Mouse (Mus musculus) heart, embryonic 10.5 days (tissue): ENCODE data around the gene Ssr3. TPM values are rescaled to one million over a fixed set of nuclear protein-coding genes. Genes with fewer than 3 reads are reported as not detected.
"Not testable (repeated sequence)": the region's sequence is repeated elsewhere in the genome, so short reads cannot be mapped to it uniquely, and the experiment has no call there.

ENCODE experiments used
- DNase-seq: peaks from one replicate; pipeline ENCODE4 v3.0.0-alpha.2; 2017; ENCODE audit warnings: low spot score
- H3K27ac ChIP-seq: fragments of 300-500 bp; sonication (generic); 2 replicates; pipeline ENCODE4 v1.5.1; 2016; ENCODE audit warnings: mild to moderate bottlenecking
- H3K27me3 ChIP-seq: fragments of 300-500 bp; sonication (generic); 2 replicates; pipeline ENCODE4 v1.6.1; 2016; ENCODE audit warnings: mild to moderate bottlenecking; ENCODE audit not compliant: poor library complexity, insufficient read depth, severe bottlenecking
- H3K36me3 ChIP-seq: fragments of 300-500 bp; sonication (generic); 2 replicates; pipeline ENCODE4 v1.6.1; 2016; ENCODE audit warnings: mild to moderate bottlenecking, moderate library complexity
- H3K4me1 ChIP-seq: fragments of 300-500 bp; sonication (generic); 2 replicates; pipeline ENCODE4 v1.6.1; 2016; ENCODE audit warnings: mild to moderate bottlenecking
- H3K4me3 ChIP-seq: fragments of 300-500 bp; sonication (generic); 2 replicates; pipeline ENCODE4 v1.5.1; 2016; ENCODE audit warnings: mild to moderate bottlenecking, moderate library complexity
- H3K9me3 ChIP-seq: fragments of 300-500 bp; sonication (generic); 2 replicates; pipeline ENCODE4 v1.6.1; 2016; ENCODE audit warnings: mild to moderate bottlenecking, moderate library complexity
- WGBS: fragments of 180-500 bp; shearing (Covaris S2); methylation state at CpG from one replicate; pipeline ENCODE4 v1.1.7; 2016; 5-methylcytosine and 5-hydroxymethylcytosine counted together
- polyA plus RNA-seq: library from polyadenylated mRNA; unstranded; fragments of >200 nt; fragmentation: Nextera tagmentation; extraction: Ambion mirVana; gene quantifications from 2 replicates; pipeline ENCODE4 v1.2.1, GENCODE M21; 2016

Ssr3 gene
- polyA plus RNA-seq, 1 experiment from 2014 or later = 263 TPM

DNA sequence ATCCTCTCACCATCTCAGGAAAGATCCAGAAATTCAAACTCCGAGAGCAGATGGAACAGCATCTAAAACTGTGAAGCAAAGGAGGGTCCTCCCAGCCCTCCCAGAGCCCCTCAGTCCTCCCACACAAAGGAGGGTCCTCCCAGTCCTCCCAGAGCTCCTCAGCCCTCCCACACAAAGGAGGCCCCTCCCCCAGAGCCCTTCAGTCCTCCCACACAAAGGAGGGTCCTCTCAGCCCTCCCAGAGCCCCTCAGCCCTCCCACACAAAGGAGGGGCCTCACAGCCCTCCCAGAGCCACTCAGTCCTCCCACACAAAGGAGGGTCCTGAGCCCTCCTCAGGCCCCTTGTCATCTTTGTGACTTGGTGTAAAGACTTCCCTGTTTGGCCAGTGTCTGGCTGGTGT, 2.7 kb upstream of the Ssr3 start:
- not testable (repeated sequence) for H3K4me1 ChIP-seq, DNase-seq, H3K27me3 ChIP-seq, H3K36me3 ChIP-seq, H3K4me3 ChIP-seq, H3K27ac ChIP-seq, H3K9me3 ChIP-seq
- WGBS = 82% methylated on average over 1 of the region's 1 CpGs

DNA sequence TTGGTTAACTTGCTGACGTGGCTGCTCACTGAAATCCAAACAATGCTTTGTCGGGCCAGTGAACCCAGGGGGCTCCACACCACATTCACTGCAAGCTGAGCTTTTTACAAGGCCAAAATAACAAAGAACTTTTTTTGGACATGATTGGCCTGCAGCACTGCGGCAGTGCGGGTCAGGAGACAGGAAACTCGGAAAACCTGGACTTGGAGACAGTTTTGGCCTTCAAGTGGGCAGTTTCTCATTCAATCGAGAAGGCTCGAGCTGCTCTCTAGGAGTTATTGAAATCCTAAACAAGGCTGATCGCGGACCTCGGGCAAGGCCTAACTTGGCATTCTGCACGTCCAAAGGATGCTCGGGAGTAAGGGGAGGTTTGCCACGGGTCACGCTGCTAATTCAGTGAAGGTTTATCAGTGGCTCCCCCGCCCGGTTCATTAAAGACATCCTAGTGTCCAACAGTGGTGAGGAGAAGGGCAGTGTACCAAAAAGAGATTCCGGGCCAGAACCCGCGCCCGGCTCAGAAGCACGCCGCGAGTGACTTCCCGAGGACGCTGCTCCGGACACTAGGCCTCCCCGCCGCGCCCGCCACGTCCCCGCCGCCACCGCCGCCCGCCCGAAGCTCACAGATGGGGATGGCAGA, 521 bp downstream of the Ssr3 start:
- Histone ChIP-seq H3K27ac (peak overlapping the region; percentile 95), H3K4me1 (peaks cover 3% of the 10 kb centered on the region; the same call in 1 of the 2 replicates), H3K4me3 (peak overlapping the region; percentile 86), H3K36me3 (peaks cover 37% of the 10 kb centered on the region), H3K9me3 (no peaks in the 10 kb centered on the region), H3K27me3 (no peaks in the 10 kb centered on the region)
- no peak for DNase-seq
- under 1% methylated on average over 37 of the region's 37 CpGs for WGBS

DNA sequence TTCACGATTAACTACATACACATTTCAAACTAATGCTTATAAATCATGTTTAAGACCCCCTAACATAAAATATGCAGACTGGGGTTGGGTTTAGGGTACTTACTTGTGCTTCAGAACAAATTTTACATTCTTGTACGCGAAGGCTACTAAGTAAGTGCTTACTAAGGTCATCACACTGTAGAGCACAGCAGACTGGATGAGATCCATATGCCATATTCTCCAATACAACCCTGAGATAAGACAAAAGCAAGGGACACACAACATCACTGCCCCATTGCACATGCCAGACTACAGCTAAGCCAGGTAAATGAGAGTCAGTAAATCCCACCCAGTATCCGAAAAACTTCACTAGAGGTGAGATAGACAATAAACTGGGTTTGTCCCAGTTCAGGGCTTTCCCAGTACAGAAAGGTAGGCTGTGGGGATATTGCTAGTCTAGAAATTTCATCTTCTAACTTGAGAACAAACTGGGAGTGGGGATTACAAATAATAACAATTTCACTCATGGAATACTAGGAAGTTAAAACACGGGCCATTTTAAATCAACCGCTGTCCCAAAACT, 1.1 kb downstream of the Ssr3 start:
- Histone ChIP-seq H3K4me3 (peak overlapping the region; percentile 86), H3K27ac (peak overlapping the region; percentile 95), H3K36me3 (peaks cover 43% of the 10 kb centered on the region), H3K27me3 (no peaks in the 10 kb centered on the region), H3K9me3 (no peaks in the 10 kb centered on the region), H3K4me1 (peaks cover 3% of the 10 kb centered on the region; the same call in 1 of the 2 replicates)
- WGBS = 40% methylated on average over 6 of the region's 6 CpGs
- no peak for DNase-seq

DNA sequence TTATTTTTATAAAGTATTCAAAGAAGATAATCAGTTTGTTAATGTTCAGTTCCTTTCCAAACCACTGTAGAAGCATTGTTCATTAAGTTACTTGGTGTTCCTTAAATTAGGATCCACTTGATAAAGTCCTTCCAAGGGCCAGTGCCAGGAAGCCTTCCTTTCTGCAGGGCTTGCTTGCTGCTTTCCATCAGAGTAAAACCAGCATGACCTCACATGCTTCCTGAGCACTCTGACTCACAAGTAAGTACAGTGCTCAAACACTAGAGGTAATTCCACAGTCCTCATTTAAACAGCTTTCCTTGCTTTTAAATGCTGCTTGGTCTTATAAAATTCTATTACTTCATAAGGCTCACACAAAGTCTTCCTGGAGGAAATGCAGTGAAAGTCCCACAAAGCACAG, 6.7 kb downstream of the Ssr3 start:
- Histone ChIP-seq H3K36me3 (peaks cover 97% of the 10 kb centered on the region), H3K27ac (no peak overlapping the region), H3K9me3 (no peaks in the 10 kb centered on the region), H3K4me3 (no peak overlapping the region), H3K27me3 (no peaks in the 10 kb centered on the region), H3K4me1 (no peaks in the 10 kb centered on the region)
- DNase-seq = no peak

DNA sequence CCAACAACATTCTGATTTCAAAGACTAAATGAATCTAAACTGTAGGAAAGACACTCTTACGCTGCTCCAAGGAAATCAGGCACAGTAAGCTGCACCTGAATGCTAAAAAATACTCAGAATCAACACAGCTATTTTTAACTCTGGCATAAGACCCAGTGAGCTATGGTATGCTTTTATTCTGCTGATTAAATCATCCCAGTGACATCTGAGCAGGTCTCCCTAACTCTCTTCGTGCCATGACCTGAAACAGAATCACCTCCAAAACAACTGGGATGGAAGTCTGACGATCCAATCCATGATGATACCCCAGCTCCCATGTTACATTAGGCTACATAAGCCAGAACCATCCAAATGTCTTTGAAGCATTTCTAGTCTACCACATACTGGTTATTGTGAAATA, 8.0 kb downstream of the Ssr3 start:
- peaks cover 96% of the 10 kb centered on the region for H3K36me3 ChIP-seq
- no peak for DNase-seq
- H3K4me1 ChIP-seq = no peaks in the 10 kb centered on the region
- no peak overlapping the region for H3K4me3 ChIP-seq
- H3K27ac ChIP-seq = no peak overlapping the region
- WGBS = 85% methylated on average over 3 of the region's 3 CpGs
- no peaks in the 10 kb centered on the region for H3K27me3 ChIP-seq
- no peaks in the 10 kb centered on the region for H3K9me3 ChIP-seq

DNA sequence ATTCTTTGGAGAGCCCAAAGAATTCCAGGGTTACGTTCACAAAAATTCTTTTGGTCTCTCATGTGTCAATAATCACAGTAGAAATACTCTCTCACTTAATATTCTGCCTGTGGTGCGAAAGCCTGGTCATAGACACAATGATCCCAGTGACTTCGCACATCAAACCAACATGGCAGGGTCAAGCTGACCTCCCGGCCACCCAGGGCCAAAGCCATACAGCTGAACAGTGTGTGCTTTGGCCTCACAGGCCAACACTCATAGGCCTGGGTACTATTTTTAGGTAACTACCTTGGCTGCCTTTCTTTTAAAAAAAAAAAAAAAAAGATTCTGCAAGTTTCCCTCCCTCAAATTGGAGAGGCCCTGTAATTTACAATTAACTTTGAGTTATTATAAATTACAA, 11.3 kb downstream of the Ssr3 start:
- no peak overlapping the region for H3K4me3 ChIP-seq
- DNase-seq = no peak
- H3K27ac ChIP-seq = no peak overlapping the region
- peaks cover 75% of the 10 kb centered on the region for H3K36me3 ChIP-seq
- 79% methylated on average over 4 of the region's 4 CpGs for WGBS
- H3K27me3 ChIP-seq = no peaks in the 10 kb centered on the region
- H3K4me1 ChIP-seq = no peaks in the 10 kb centered on the region
- H3K9me3 ChIP-seq = no peaks in the 10 kb centered on the region

DNA sequence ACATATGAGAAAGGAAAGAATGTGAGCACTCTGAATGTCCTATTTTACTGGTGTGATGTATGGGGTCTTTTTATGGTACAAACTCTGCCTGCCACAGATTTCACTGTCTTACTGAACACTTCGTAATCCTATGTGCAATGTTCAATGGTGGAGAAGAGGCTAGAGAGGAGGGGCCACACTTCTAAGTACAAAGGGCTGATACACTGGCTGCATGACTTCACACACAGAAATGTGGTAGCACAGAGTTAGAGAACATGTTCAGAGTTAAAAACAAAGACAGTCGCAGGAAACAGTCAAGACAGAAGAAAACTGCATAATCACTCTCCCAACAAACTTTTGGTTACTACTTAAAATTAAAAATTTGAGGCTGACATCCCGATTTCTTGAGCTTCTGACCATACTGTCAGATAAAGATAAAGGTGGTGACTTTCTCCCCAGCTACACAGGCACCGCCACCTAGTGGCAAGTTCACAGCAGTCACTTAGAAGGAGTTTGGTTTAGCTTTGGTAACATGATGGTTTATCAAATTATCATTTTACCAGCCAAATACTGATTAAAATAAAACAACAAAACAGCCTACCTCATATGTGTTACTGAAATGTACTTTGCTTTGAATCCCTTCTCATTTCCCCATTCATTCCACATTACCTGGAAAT, 12.4 kb downstream of the Ssr3 start:
- H3K27ac ChIP-seq = no peak overlapping the region
- no peak for DNase-seq
- no peaks in the 10 kb centered on the region for H3K9me3 ChIP-seq
- 71% methylated on average over 4 of the region's 4 CpGs for WGBS
- H3K4me3 ChIP-seq = no peak overlapping the region
- H3K27me3 ChIP-seq = no peaks in the 10 kb centered on the region
- H3K4me1 ChIP-seq = peaks cover 1% of the 10 kb centered on the region; the same call in 1 of the 2 replicates
- peaks cover 64% of the 10 kb centered on the region for H3K36me3 ChIP-seq

DNA sequence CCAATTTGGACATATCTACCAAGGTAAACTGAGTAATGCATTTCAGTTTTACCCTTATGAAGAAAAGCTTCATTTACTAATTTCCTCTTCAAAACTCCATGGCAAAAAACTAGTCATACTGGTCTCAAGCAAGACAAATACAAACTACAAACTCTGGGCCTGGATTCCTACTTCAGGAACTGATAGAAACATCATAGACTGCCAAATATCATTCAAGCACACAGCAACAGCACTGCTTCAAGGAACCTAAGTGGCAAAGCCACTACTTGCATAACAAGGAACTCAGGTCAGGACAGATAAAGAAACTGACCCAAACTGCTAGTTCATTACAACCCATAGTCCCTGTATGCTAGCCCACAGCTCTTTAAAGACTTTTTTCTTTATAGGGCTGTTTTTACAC, 13.7 kb downstream of the Ssr3 start:
- Histone ChIP-seq H3K4me1 (peaks cover 13% of the 10 kb centered on the region), H3K27me3 (no peaks in the 10 kb centered on the region), H3K36me3 (peaks cover 51% of the 10 kb centered on the region), H3K27ac (no peak overlapping the region), H3K4me3 (no peak overlapping the region), H3K9me3 (no peaks in the 10 kb centered on the region)
- DNase-seq = no peak

DNA sequence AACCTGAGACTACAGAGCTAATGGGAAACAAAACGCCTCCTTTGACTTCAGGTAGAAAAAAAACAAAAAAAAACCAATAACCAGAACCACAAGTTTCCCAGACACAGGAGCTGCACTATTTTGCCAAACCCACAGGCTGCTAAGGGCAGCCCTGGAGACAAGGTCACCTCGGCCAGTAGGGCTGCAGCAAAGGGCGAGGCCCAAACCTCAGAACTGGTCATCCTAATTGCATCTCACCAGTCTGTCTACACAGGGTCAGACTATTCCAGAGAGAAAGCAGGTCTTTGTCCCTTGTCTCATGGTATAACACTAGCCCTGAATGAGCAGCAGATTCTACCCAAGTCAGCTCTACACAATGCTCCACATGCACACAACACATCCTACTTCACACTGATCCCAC, 17.7 kb downstream of the Ssr3 start:
- Histone ChIP-seq H3K36me3 (peaks cover 43% of the 10 kb centered on the region), H3K27ac (peak overlapping the region; percentile 59; the same call in 1 of the 2 replicates)

DNA sequence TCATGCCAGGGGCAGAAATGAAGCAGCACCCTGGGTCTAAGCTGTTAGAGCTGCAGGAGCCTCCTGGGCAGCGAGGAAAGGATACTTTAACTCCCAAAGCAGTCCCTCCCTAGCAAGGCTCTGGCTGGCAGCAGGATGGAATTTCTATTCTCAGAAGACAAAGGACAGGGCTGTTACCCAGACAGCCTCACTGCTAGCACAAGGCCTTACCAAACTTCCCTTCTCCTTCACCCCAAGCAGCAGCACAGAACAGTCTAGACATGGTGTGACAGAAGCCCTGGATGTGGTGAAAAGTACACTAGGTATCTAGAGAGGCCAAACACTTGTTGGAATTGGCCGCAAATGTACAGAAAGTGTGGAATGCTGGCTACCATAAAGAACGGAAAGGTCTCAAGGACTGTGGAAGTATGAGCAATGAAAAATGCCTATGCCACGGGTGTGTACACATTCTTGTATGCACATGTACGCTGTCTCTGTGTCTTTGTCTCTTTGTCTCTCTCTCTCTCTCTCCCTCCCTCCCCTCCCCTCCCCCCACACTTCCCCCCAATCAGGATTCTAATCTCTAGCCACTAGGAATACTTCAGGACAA, 18.7 kb downstream of the Ssr3 start:
- Histone ChIP-seq H3K4me1 (peaks cover 19% of the 10 kb centered on the region), H3K27ac (peak overlapping the region; percentile 56; the same call in 1 of the 2 replicates), H3K36me3 (peaks cover 37% of the 10 kb centered on the region; the same call in 1 of the 2 replicates), H3K4me3 (no peak overlapping the region), H3K27me3 (no peaks in the 10 kb centered on the region), H3K9me3 (no peaks in the 10 kb centered on the region)
- WGBS = 58% methylated on average over 5 of the region's 5 CpGs
- no peak for DNase-seq

More for the DNA sequence above, 17.7 kb downstream of the Ssr3 start:
- no peak for DNase-seq
- 76% methylated on average over 3 of the region's 3 CpGs for WGBS
- no peaks in the 10 kb centered on the region for H3K27me3 ChIP-seq
- H3K4me3 ChIP-seq = no peak overlapping the region
- H3K4me1 ChIP-seq = peaks cover 19% of the 10 kb centered on the region
- H3K9me3 ChIP-seq = no peaks in the 10 kb centered on the region

DNA sequence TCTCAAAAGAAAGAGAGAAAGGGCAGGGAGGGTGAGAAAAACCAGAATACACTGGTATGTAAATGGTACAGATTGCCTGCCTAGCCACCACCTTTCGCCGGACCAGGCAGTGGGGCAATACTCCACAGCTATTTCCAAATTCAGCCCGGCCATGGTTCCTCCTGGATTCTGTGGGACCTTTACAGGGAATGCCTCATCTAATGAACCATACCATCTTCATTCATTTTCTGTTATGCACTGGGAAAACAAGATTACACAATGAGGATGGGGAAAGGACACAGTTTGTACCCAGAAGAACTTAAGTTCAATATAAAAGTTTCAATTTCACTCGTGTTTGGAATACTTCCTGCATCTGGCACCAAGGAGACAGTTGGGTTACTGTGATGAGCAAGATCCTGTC, 19.9 kb downstream of the Ssr3 start:
- H3K4me1 ChIP-seq = peaks cover 22% of the 10 kb centered on the region
- no peaks in the 10 kb centered on the region for H3K27me3 ChIP-seq
- no peaks in the 10 kb centered on the region for H3K9me3 ChIP-seq
- H3K36me3 ChIP-seq = peaks cover 36% of the 10 kb centered on the region; the same call in 1 of the 2 replicates
- DNase-seq = no peak
- no peak overlapping the region for H3K4me3 ChIP-seq
- H3K27ac ChIP-seq = no peak overlapping the region
- 84% methylated on average over 4 of the region's 4 CpGs for WGBS

DNA sequence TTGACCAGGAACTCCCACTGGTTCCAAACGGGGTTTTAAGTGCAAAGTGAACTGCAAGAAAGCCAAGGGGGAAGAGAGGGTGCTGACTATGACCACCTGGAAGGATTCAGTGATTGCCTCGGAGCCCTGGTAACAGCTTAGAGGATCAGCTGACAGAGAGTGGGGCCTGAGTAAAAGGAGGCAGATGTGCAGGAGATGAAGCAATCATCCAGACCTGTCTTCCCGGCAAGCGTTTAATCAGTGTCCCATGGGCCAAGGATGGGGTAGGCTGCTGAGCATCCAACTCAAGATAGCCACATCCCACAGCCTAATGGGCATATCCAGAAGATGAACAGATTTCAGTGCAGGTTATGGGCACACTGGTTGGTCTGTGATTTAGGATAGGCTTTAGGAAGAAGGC, 24.5 kb downstream of the Ssr3 start:
- H3K27ac ChIP-seq = no peak overlapping the region
- H3K4me3 ChIP-seq = no peak overlapping the region
- 59% methylated on average over 4 of the region's 4 CpGs for WGBS
- H3K4me1 ChIP-seq = 0 out of 2 replicates have a peak, but pooled peaks cover 5% of the 10 kb centered on the region
- peaks cover 28% of the 10 kb centered on the region; the same call in 1 of the 2 replicates for H3K36me3 ChIP-seq
- no peaks in the 10 kb centered on the region for H3K9me3 ChIP-seq
- no peaks in the 10 kb centered on the region for H3K27me3 ChIP-seq
- DNase-seq = no peak
